In genomic region chr13:95324626-95325079, GRCm38 (mm10) we compare ENCODE assay signal across 7 mouse cellular contexts. TPM values are rescaled to one million over a fixed set of nuclear protein-coding genes. Genes with fewer than 3 reads are reported as not detected.
DNase-seq lines count a peak whose midpoint lies in the region; ATAC-seq and TF ChIP-seq lines count a peak whose summit lies in the region.

No protein-coding gene starts in this region.

- H3K9ac ChIP-seq in liver, adult 2 months (ENCODE audit: low read depth, low read length), result peak overlapping the region; percentile 96
- H3K9ac ChIP-seq in embryonic facial prominence, embryonic 15.5 days, result peak overlapping the region; percentile 86
- peak overlapping the region; percentile 96 for H3K9ac ChIP-seq in midbrain, embryonic 15.5 days

- peak; percentile 46 for DNase-seq in liver, adult 2 months (ENCODE audit: extremely low read depth, low read depth, low spot score)
- DNase-seq in liver (no peak), ZHBTc4 (ENCODE audit: low read depth, low spot score) (peak; percentile 64)
- DNase-seq in retina, postnatal 1 day, result no peak

- TF ChIP-seq CTCF in liver, adult 2 months (IDR thresholded peaks at IDR 0.05; ENCODE audit: low read depth, low read length), result no peak

- TF ChIP-seq POLR2A in liver, adult 2 months (IDR thresholded peaks at IDR 0.05; ENCODE audit: extremely low read depth, insufficient read depth, low read length), result no peak

- no peaks in the 10 kb centered on the region for H3K36me3 ChIP-seq in liver, adult 2 months (ENCODE audit: control insufficient read depth, insufficient read depth, low read length)
- H3K36me3 ChIP-seq in embryonic facial prominence, embryonic 15.5 days, result no peaks in the 10 kb centered on the region
- no peaks in the 10 kb centered on the region for H3K36me3 ChIP-seq in midbrain, embryonic 15.5 days (replicated peaks)

- H3K27ac ChIP-seq in liver, adult 2 months (replicated peaks; ENCODE audit: insufficient read depth, low read depth, low read length), result peak overlapping the region; percentile 70; the same call in 1 of the 2 replicates
- H3K27ac ChIP-seq in embryonic facial prominence, embryonic 15.5 days (replicated peaks), result peak overlapping the region; percentile 99
- H3K27ac ChIP-seq in midbrain, embryonic 15.5 days, result peak overlapping the region; percentile 96

- WGBS in liver, adult 2 months, result under 1% methylated on average over 22 of the region's 22 CpGs
- under 1% methylated on average over 22 of the region's 22 CpGs for WGBS in embryonic facial prominence, embryonic 15.5 days
- under 1% methylated on average over 22 of the region's 22 CpGs for WGBS in midbrain, embryonic 15.5 days

- H3K79me2 ChIP-seq in liver, adult 2 months (ENCODE audit: control insufficient read depth, insufficient read depth, low read length), result peaks cover 21% of the 10 kb centered on the region; the same call in 1 of the 2 replicates

- H3K4me3 ChIP-seq in liver, adult 2 months (ENCODE audit: insufficient read depth, low read depth, low read length), result peak overlapping the region; percentile 97
- H3K4me3 ChIP-seq in embryonic facial prominence, embryonic 15.5 days (replicated peaks), result peak overlapping the region; percentile 80
- H3K4me3 ChIP-seq in midbrain, embryonic 15.5 days, result peak overlapping the region; percentile 88

- peak; percentile 12; the same call in 1 of the 2 replicates for ATAC-seq in embryonic facial prominence, embryonic 15.5 days (ENCODE audit: insufficient number of reproducible peaks, low FRiP score, low TSS enrichment, low read depth)
- ATAC-seq in inflammation-experienced regulatory T-cells, adult 6 months, result peak; percentile 39
- peak; percentile 53 for ATAC-seq in midbrain, embryonic 15.5 days (replicated peaks)

- peak overlapping the region; percentile 84 for H3K4me2 ChIP-seq in embryonic facial prominence, embryonic 15.5 days (replicated peaks)
- H3K4me2 ChIP-seq in midbrain, embryonic 15.5 days, result peak overlapping the region; percentile 60

- peaks cover 5% of the 10 kb centered on the region; the same call in 1 of the 2 replicates for H3K4me1 ChIP-seq in liver, adult 2 months (ENCODE audit: control insufficient read depth, insufficient read depth, low read length)
- H3K4me1 ChIP-seq in embryonic facial prominence, embryonic 15.5 days, result peaks cover 25% of the 10 kb centered on the region
- H3K4me1 ChIP-seq in midbrain, embryonic 15.5 days, result peaks cover 33% of the 10 kb centered on the region

- H3K9me3 ChIP-seq in embryonic facial prominence, embryonic 15.5 days (replicated peaks), result no peaks in the 10 kb centered on the region
- H3K9me3 ChIP-seq in midbrain, embryonic 15.5 days, result no peaks in the 10 kb centered on the region

- H3K27me3 ChIP-seq in liver, adult 2 months (ENCODE audit: control insufficient read depth, insufficient read depth, low read length), result no peaks in the 10 kb centered on the region
- no peaks in the 10 kb centered on the region for H3K27me3 ChIP-seq in embryonic facial prominence, embryonic 15.5 days
- no peaks in the 10 kb centered on the region for H3K27me3 ChIP-seq in midbrain, embryonic 15.5 days (replicated peaks)

RNA-seq across cellular contexts. Expression of gene Zbed3, which starts 1.2 kb away (rescaled TPM):
- 1.1 and 1.9 TPM in 2 replicates for total RNA-seq in liver, adult 2 months (2014; rRNA removed)
- 4.4 and 5.4 TPM in 2 replicates for polyA plus RNA-seq in liver, adult 2 months (2012; rRNA removed)
- polyA plus RNA-seq in embryonic facial prominence, embryonic 15.5 days (2015; fragmentation: Nextera tagmentation; extraction: Ambion mirVana), result 57.1 and 59.8 TPM in 2 replicates
- polyA plus RNA-seq in inflammation-experienced regulatory T-cells, adult 6 months (2017; shearing (Covaris generic)), result 1 to 10 TPM; 1.2 to 3.7 (median 2.5) TPM
- 38.5 and 38.9 TPM in 2 replicates for polyA plus RNA-seq in midbrain, embryonic 15.5 days (2015; fragmentation: Nextera tagmentation; extraction: Ambion mirVana)

RNA-seq across cellular contexts. Expression of gene Aggf1, which starts 50.5 kb away (rescaled TPM):
- total RNA-seq in liver, adult 2 months (2014; rRNA removed), result 14.0 and 15.2 TPM in 2 replicates
- polyA plus RNA-seq in liver, adult 2 months (2012; rRNA removed), result 9.0 and 9.1 TPM in 2 replicates
- 35.1 and 35.2 TPM in 2 replicates for polyA plus RNA-seq in embryonic facial prominence, embryonic 15.5 days (2015; fragmentation: Nextera tagmentation; extraction: Ambion mirVana)
- polyA plus RNA-seq in inflammation-experienced regulatory T-cells, adult 6 months (2017; shearing (Covaris generic)), result 10 to 100 TPM; 11.3 to 13.2 (median 11.9) TPM
- 41.8 and 42.9 TPM in 2 replicates for polyA plus RNA-seq in midbrain, embryonic 15.5 days (2015; fragmentation: Nextera tagmentation; extraction: Ambion mirVana)

Comparison
In these comparisons a context has a peak if more than half of its experiments do, and no peak if none do; other contexts are left out.
1. DNase-seq: peak in liver, adult 2 months (single experiment) and ZHBTc4 (single experiment); none in liver (single experiment) and retina, postnatal 1 day (single experiment).
2. Peak in every context shown above with its lines, with median percentiles within 50 percentile points of each other: H3K27ac ChIP-seq, H3K4me3 ChIP-seq, H3K9ac ChIP-seq and ATAC-seq.